Mouse (Mus musculus) megakaryocyte, embryonic 14.5 days (primary cell): ENCODE data around the gene Sgip1. TPM values are rescaled to one million over a fixed set of nuclear protein-coding genes. Genes with fewer than 3 reads are reported as not detected.

Experiments
- H3K27me3 ChIP-seq: replicated peaks from 2 replicates; pipeline ENCODE3; 2012; ENCODE audit warnings: inconsistent platforms
- H3K36me3 ChIP-seq: replicated peaks from 2 replicates; pipeline ENCODE3; 2012; ENCODE audit warnings: low read length, inconsistent platforms, mixed read lengths
- H3K4me1 ChIP-seq: 2 replicates; pipeline ENCODE4 v1.6.1; 2012; ENCODE audit warnings: inconsistent platforms
- H3K4me3 ChIP-seq: replicated peaks from 2 replicates; pipeline ENCODE3; 2012; ENCODE audit warnings: moderate library complexity, mild to moderate bottlenecking, inconsistent platforms
- H3K9me3 ChIP-seq: 2 replicates; pipeline ENCODE4 v1.6.1; 2012; ENCODE audit warnings: inconsistent platforms
- FLI1 ChIP-seq: IDR thresholded peaks from 2 replicates; pipeline ENCODE4 v1.6.1; 2012; ENCODE audit warnings: low read length, inconsistent platforms, mixed read lengths
- GATA1 ChIP-seq: IDR thresholded peaks from 3 replicates; pipeline ENCODE4 v1.6.1; 2012; ENCODE audit warnings: mixed read lengths, low read length, inconsistent platforms, borderline replicate concordance
- polyA plus RNA-seq: library from polyadenylated mRNA; stranded (reverse); fragments of >175 nt; gene quantifications from 2 replicates; pipeline ENCODE4 v1.2.3, GENCODE M21; 2012; ENCODE audit warnings: low replicate concordance; ENCODE audit not compliant: insufficient read depth

Sgip1 gene
- polyA plus RNA-seq, 1 experiment: not detected

GRCm38 (mm10) chr4:102809296-102809695 lies 68.2 kb downstream of the Sgip1 start:
- TF ChIP-seq FLI1: no peak
- TF ChIP-seq GATA1: no peak
- Histone ChIP-seq H3K4me3 (no peak overlapping the region), H3K4me1 (no peaks in the 10 kb centered on the region), H3K9me3 (no peaks in the 10 kb centered on the region), H3K27me3 (no peaks in the 10 kb centered on the region), H3K36me3 (no peaks in the 10 kb centered on the region)

DNA sequence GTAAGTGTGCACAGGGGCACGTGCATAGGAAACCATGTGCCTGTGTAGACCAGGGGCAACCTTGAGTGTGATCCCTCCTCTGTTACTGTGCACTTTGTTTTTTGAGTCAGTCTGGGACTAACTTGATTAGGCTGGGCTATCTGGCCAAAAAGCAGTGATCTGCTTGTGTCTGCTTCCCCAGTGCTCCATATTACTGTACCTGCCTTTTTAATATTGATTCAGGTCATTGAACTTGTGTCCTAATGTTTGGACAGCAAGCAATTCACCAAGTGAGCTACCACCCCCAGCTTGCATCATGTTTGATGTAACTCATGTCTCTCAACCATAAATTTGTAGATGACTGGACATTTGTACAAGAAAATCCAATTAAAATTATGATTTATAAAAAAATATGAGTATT lies 69.2 kb downstream of the Sgip1 start:
- no peak for TF ChIP-seq FLI1
- no peak for TF ChIP-seq GATA1
- Histone ChIP-seq H3K4me1 (no peaks in the 10 kb centered on the region), H3K9me3 (no peaks in the 10 kb centered on the region), H3K27me3 (no peaks in the 10 kb centered on the region), H3K4me3 (no peak overlapping the region), H3K36me3 (no peaks in the 10 kb centered on the region)

- no peak overlapping the region for H3K4me3 ChIP-seq
Observed at GRCm38 (mm10) chr4:102811007-102811805, 70.1 kb downstream of the Sgip1 start.

GRCm38 (mm10) chr4:102813346-102813745 lies 72.2 kb downstream of the Sgip1 start:
- Histone ChIP-seq H3K36me3 (no peaks in the 10 kb centered on the region), H3K9me3 (no peaks in the 10 kb centered on the region), H3K4me1 (no peaks in the 10 kb centered on the region), H3K4me3 (no peak overlapping the region), H3K27me3 (no peaks in the 10 kb centered on the region)
- TF ChIP-seq GATA1 (no peak), FLI1 (no peak)

More at GRCm38 (mm10) chr4:102811007-102811805, 70.1 kb downstream of the Sgip1 start:
- Histone ChIP-seq H3K27me3 (no peaks in the 10 kb centered on the region), H3K4me1 (no peaks in the 10 kb centered on the region), H3K36me3 (no peaks in the 10 kb centered on the region), H3K9me3 (no peaks in the 10 kb centered on the region)
- TF ChIP-seq GATA1: no peak
- no peak for TF ChIP-seq FLI1

GRCm38 (mm10) chr4:102821786-102822185 lies 80.7 kb downstream of the Sgip1 start:
- Histone ChIP-seq H3K27me3 (no peaks in the 10 kb centered on the region), H3K9me3 (no peaks in the 10 kb centered on the region; the same call in 1 of the 2 replicates), H3K36me3 (no peaks in the 10 kb centered on the region), H3K4me3 (no peak overlapping the region), H3K4me1 (no peaks in the 10 kb centered on the region)
- TF ChIP-seq FLI1 (no peak), GATA1 (no peak)

GRCm38 (mm10) chr4:102824494-102824893 lies 83.4 kb downstream of the Sgip1 start:
- no peaks in the 10 kb centered on the region for H3K27me3 ChIP-seq

GRCm38 (mm10) chr4:102826159-102826558 lies 85.1 kb downstream of the Sgip1 start:
- TF ChIP-seq GATA1 (no peak), FLI1 (no peak)
- Histone ChIP-seq H3K27me3 (no peaks in the 10 kb centered on the region), H3K4me3 (no peak overlapping the region), H3K9me3 (no peaks in the 10 kb centered on the region; the same call in 1 of the 2 replicates), H3K36me3 (no peaks in the 10 kb centered on the region), H3K4me1 (no peaks in the 10 kb centered on the region)

More at GRCm38 (mm10) chr4:102824494-102824893, 83.4 kb downstream of the Sgip1 start:
- no peaks in the 10 kb centered on the region for H3K36me3 ChIP-seq
- TF ChIP-seq GATA1: no peak
- TF ChIP-seq FLI1: no peak
- H3K4me3 ChIP-seq: no peak overlapping the region
- H3K9me3 ChIP-seq: no peaks in the 10 kb centered on the region; the same call in 1 of the 2 replicates
- H3K4me1 ChIP-seq: no peaks in the 10 kb centered on the region

DNA sequence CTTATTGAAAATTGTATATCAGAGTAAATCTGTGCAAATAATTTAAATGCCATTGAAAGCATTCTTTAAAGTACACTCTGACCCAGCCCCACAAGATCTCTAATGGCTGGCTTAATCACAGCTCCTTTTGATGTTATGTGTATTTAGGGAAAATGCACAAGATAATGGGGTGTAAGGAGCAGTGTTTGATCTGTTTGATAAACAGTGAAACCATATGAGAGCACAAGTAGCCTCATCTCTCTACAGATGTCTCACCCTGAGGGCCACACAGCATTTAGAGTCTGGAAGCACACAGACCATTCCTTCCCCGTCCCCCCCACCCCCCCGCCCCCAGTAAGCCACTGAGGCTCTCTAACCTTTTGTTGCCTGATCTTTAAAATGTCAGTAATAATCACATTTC lies 87.4 kb downstream of the Sgip1 start:
- TF ChIP-seq FLI1 (no peak), GATA1 (no peak)
- Histone ChIP-seq H3K4me3 (no peak overlapping the region), H3K36me3 (no peaks in the 10 kb centered on the region)

DNA sequence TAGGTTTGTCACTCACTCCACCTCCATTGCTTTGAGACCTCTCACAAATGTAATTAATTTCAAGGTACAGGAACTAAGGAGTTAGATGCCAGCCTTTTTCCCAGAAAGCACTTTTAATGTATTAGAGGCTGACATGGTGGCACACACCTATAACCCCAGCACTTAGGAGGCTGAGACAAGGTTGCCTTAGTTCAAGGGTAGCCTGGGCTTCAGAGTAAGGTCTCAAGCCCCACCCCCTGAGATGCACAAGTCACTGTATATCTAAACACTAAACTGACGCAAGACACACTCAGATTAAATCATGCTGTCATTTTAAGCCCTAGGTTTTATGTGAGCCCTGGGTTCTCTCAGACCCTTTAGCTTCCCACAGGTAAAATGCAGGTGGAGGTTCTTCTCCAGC lies 92.1 kb downstream of the Sgip1 start:
- TF ChIP-seq GATA1 (no peak), FLI1 (no peak)
- no peaks in the 10 kb centered on the region for H3K4me1 ChIP-seq
- H3K36me3 ChIP-seq: no peaks in the 10 kb centered on the region
- H3K27me3 ChIP-seq: no peaks in the 10 kb centered on the region
- H3K9me3 ChIP-seq: no peaks in the 10 kb centered on the region
- no peak overlapping the region for H3K4me3 ChIP-seq

More for the DNA sequence above, 87.4 kb downstream of the Sgip1 start:
- no peaks in the 10 kb centered on the region; the same call in 1 of the 2 replicates for H3K9me3 ChIP-seq
- no peaks in the 10 kb centered on the region for H3K4me1 ChIP-seq
- H3K27me3 ChIP-seq: no peaks in the 10 kb centered on the region

DNA sequence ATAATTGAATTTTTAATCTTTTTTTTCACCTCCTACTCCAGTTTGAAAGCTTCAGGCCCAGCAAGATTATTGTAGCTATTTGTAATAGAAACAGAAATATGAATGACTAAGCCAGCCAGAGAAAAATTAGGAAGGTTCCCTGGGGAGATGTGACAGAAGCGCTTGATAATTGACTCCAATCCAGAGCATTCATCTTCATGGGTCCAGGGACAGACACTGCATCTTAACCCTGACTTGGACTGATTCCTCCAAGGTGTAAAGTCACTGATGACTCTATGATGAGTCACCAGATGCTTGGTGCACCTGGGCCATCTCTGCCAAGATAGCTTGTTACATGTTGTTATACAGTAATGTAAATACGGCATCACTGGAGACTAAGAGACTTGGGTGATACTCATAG lies 92.6 kb downstream of the Sgip1 start:
- TF ChIP-seq FLI1: no peak
- no peak for TF ChIP-seq GATA1
- Histone ChIP-seq H3K4me1 (no peaks in the 10 kb centered on the region), H3K36me3 (no peaks in the 10 kb centered on the region), H3K9me3 (no peaks in the 10 kb centered on the region), H3K27me3 (no peaks in the 10 kb centered on the region), H3K4me3 (no peak overlapping the region)
